Mouse (Mus musculus) embryonic facial prominence, embryonic 12.5 days (tissue): ENCODE measurements around the gene Zbtb16. TPM values are rescaled to one million over a fixed set of nuclear protein-coding genes. Genes with fewer than 3 reads are reported as not detected.

ENCODE experiments used
- ATAC-seq: fragments of 200-750 bp; cut with Nextera tagmentation; 2 replicates; pipeline ENCODE4 v1.8.0; 2017; ENCODE audit not compliant: insufficient number of reproducible peaks, insufficient read depth, low FRiP score, low TSS enrichment
- H3K27ac ChIP-seq: fragments of 300-500 bp; sonication (generic); 2 replicates; pipeline ENCODE4 v1.5.1; 2016; ENCODE audit warnings: mild to moderate bottlenecking
- H3K27me3 ChIP-seq: fragments of 300-500 bp; sonication (generic); 2 replicates; pipeline ENCODE4 v1.6.1; 2016; ENCODE audit warnings: mild to moderate bottlenecking, moderate library complexity
- H3K36me3 ChIP-seq: fragments of 300-500 bp; sonication (generic); 2 replicates; pipeline ENCODE4 v1.6.1; 2016; ENCODE audit warnings: mild to moderate bottlenecking
- H3K4me1 ChIP-seq: fragments of 300-500 bp; sonication (generic); 2 replicates; pipeline ENCODE4 v1.6.1; 2016
- H3K4me2 ChIP-seq: fragments of 300-500 bp; sonication (generic); replicated peaks from 2 replicates; pipeline ENCODE4 v1.6.1; 2016; ENCODE audit warnings: mild to moderate bottlenecking, moderate library complexity
- H3K4me3 ChIP-seq: fragments of 300-500 bp; sonication (generic); 2 replicates; pipeline ENCODE4 v1.5.1; 2016; ENCODE audit warnings: mild to moderate bottlenecking
- H3K9ac ChIP-seq: fragments of 300-500 bp; sonication (generic); 2 replicates; pipeline ENCODE4 v1.6.1; 2016; ENCODE audit warnings: mild to moderate bottlenecking, moderate library complexity
- H3K9me3 ChIP-seq: fragments of 300-500 bp; sonication (generic); 2 replicates; pipeline ENCODE4 v1.6.1; 2016; ENCODE audit warnings: mild to moderate bottlenecking, moderate library complexity
- WGBS: fragments of 180-500 bp; shearing (Covaris S2); methylation state at CpG from one replicate; pipeline ENCODE4 v1.1.7; 2016; 5-methylcytosine and 5-hydroxymethylcytosine counted together
- polyA plus RNA-seq: library from polyadenylated mRNA; unstranded; fragments of >200 nt; fragmentation: Nextera tagmentation; extraction: Ambion mirVana; gene quantifications from 2 replicates; pipeline ENCODE4 v1.2.1, GENCODE M21; 2016

Gene Zbtb16
- polyA plus RNA-seq, result 4.1 and 5.2 TPM in 2 replicates

DNA sequence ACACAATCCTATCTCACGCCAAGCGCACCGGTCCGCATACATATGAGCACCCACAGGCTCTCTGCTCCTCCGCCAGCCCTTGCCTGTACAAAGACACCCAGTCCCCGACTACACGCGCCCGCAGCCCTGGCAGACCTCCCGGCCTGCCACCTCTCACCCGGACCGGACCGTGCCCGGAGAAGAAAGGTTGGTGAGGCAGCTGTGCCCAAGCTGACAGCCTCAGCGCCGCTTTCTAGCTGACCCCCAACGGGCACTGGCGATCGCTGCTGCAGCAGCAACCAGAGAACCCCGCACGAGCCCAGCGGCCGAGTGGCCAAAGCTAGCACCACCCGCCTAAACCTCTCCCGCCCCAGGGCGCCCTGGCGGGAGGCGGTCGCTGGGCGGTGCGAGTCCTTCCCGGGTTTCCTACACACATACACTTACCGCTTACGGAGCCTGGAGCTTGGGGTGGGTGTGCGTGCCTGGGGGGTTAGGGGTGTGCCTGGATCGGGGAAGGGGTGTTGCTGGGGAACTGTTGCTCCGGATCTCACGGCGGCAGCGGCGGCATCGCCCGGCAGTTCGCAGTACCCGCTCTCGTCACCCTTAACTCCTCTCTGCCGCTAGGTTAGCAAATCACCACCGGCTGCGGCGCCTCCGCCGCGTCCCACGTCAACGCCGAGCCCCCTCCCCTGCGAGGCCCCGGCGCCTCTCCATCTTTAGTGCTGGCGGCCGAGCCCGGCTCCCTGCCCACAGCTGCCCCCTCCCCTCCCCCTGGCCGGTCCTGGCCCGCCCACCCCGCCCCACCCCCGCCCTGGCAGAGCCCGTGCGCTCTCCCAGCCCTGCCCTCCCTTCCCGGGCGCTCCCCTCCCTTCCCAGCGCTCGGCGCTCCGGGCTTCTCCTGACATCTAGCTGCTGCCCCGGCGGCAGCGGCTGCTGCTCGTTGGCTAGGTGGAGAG is at the start of gene Zbtb16:
Gene Zbtb16, minus strand, starts transcription at position 592 of the 935 bp plus-strand sequence.
- Histone ChIP-seq H3K27me3 (peaks cover 75% of the 10 kb centered on the region), H3K9ac (peak within 1 kb of the TSS; percentile 69), H3K4me1 (peaks cover 24% of the 10 kb centered on the region), H3K9me3 (no peaks in the 10 kb centered on the region), H3K36me3 (no peaks in the 10 kb centered on the region), H3K4me3 (peak within 1 kb of the TSS; percentile 60), H3K4me2 (peak within 1 kb of the TSS; percentile 96), H3K27ac (peak within 1 kb of the TSS; percentile 37; the same call in 1 of the 2 replicates)
- peak; percentile 79 for ATAC-seq
- WGBS, result under 1% methylated on average over 52 of the region's 78 CpGs

DNA sequence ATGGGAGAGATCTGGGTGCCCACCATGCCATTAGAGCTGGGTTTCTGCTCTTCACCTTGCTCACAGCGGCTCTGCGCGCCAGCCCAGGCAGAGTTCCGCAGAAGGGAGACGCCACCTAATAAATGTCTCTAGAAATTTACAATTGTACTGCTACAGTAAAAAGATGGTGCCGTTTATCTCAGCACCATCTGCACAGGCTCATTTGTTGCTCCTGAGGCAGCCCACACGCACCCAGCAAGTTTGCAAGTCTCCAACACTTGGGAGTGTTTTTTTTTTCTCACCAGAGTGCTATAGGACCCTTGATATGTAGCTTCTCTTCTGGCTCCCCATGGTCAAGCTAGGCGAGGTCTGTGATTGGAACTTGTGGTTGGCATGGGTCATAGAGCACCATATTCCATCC is 36.9 kb upstream of the Zbtb16 start:
- H3K4me1 ChIP-seq, result no peaks in the 10 kb centered on the region
- H3K27ac ChIP-seq, result no peak overlapping the region
- H3K27me3 ChIP-seq, result no peaks in the 10 kb centered on the region
- H3K9ac ChIP-seq, result no peak overlapping the region
- H3K9me3 ChIP-seq, result no peaks in the 10 kb centered on the region
- no peak overlapping the region for H3K4me3 ChIP-seq
- H3K36me3 ChIP-seq, result no peaks in the 10 kb centered on the region
- no peak for ATAC-seq
- WGBS, result 93% methylated on average over 8 of the region's 8 CpGs
- H3K4me2 ChIP-seq, result no peak overlapping the region

DNA sequence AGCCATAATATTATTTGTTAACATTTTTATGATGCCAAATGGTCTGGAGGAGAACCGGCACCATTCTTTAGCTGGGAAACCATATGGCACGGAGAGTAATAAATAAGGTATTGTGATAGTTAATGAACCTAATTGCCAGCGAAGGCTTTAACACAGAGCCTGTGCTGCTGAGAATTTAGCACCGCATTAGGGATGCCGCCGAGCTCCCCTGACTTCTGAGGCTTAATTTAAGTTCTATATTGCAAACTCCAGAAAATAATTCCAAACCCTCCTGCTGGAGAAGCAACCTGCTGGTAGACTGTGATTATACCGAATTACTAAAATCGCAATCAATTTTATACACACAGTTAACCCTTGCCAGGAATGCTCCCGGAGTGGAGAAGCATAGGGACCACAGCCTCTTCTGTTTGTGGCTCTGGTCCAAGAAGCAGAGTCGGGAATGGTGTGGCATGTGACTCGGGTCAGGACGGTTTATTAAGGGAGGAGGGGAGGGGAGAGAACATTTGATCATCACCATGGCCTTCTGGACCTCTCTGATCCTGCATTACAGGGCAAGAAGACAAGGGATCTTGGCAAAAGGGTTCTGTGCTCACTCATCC is 30.6 kb upstream of the Zbtb16 start:
- ATAC-seq, result no peak
- Histone ChIP-seq H3K9me3 (no peaks in the 10 kb centered on the region), H3K27ac (no peak overlapping the region), H3K36me3 (no peaks in the 10 kb centered on the region), H3K4me1 (peaks cover 7% of the 10 kb centered on the region; the same call in 1 of the 2 replicates), H3K4me2 (no peak overlapping the region), H3K27me3 (no peaks in the 10 kb centered on the region), H3K9ac (no peak overlapping the region), H3K4me3 (no peak overlapping the region)
- WGBS, result 69% methylated on average over 12 of the region's 12 CpGs

DNA sequence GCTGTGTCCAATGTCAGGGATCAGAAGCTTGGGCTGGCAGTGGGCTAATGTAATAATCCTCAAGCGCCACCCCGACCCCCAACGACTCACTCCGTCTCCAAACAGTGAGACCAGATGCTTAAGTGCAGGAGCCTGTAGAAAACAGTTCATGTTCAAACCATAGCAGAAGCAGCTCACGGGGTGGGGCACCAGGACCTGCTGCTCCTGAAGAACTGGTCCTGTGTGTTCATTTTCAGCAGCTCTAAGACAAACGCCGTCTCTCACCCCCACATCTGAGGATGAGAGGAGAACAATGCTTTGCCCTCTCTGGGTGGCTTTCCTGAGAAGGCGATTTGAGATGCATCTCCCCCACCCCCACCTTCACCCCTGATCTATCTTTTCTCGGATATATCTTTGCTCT is 29.2 kb upstream of the Zbtb16 start:
- Histone ChIP-seq H3K27ac (no peak overlapping the region), H3K4me3 (no peak overlapping the region), H3K27me3 (no peaks in the 10 kb centered on the region), H3K4me2 (no peak overlapping the region), H3K9me3 (no peaks in the 10 kb centered on the region), H3K9ac (no peak overlapping the region), H3K36me3 (no peaks in the 10 kb centered on the region), H3K4me1 (peaks cover 7% of the 10 kb centered on the region; the same call in 1 of the 2 replicates)
- 41% methylated on average over 9 of the region's 9 CpGs for WGBS
- no peak for ATAC-seq

DNA sequence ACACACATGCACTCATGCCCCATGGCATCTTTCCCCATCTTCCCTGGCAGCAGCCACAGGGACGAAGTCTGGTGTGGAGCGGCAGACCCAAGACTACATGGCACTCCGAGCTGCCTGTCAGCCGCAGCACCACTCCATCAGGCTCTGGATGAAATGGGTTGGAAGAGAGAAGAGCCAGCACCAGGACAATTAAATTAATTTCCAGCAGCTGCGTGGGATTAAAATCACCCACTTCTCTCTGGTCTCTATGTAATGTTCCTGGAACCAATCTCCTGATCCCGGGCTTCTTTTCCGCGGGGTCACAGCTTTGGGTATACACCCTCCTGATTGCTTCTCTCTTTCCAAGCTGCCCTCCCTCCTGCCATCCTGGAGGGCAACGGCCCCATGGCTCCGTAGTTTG is 25.5 kb upstream of the Zbtb16 start:
- Histone ChIP-seq H3K4me2 (no peak overlapping the region), H3K4me1 (no peaks in the 10 kb centered on the region; the same call in 1 of the 2 replicates), H3K27ac (no peak overlapping the region), H3K9me3 (no peaks in the 10 kb centered on the region), H3K9ac (no peak overlapping the region), H3K36me3 (no peaks in the 10 kb centered on the region), H3K4me3 (no peak overlapping the region), H3K27me3 (no peaks in the 10 kb centered on the region)
- no peak for ATAC-seq
- 75% methylated on average over 10 of the region's 10 CpGs for WGBS

DNA sequence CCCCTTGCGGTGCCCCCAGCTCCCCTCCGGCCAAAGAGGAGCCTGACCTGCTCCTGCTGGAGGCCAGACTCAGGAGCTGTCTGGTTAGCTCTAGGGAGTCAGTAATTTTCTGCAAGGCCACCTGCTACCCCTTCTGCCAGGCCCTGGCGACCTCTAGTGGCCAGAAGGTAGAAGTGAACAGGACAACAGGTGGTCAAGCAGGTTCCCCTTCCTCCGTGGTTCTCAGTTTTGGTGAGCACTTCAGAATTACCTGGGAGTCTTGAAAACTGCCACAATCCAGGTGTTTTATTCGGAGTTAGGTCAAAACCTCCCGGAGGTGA is 24.5 kb upstream of the Zbtb16 start:
- no peaks in the 10 kb centered on the region for H3K9me3 ChIP-seq
- no peaks in the 10 kb centered on the region for H3K4me1 ChIP-seq
- H3K36me3 ChIP-seq, result no peaks in the 10 kb centered on the region
- 3% methylated on average over 6 of the region's 6 CpGs for WGBS
- no peak overlapping the region for H3K4me3 ChIP-seq
- no peak overlapping the region for H3K27ac ChIP-seq
- no peak overlapping the region for H3K4me2 ChIP-seq
- H3K9ac ChIP-seq, result no peak overlapping the region
- no peaks in the 10 kb centered on the region for H3K27me3 ChIP-seq
- ATAC-seq, result no peak

DNA sequence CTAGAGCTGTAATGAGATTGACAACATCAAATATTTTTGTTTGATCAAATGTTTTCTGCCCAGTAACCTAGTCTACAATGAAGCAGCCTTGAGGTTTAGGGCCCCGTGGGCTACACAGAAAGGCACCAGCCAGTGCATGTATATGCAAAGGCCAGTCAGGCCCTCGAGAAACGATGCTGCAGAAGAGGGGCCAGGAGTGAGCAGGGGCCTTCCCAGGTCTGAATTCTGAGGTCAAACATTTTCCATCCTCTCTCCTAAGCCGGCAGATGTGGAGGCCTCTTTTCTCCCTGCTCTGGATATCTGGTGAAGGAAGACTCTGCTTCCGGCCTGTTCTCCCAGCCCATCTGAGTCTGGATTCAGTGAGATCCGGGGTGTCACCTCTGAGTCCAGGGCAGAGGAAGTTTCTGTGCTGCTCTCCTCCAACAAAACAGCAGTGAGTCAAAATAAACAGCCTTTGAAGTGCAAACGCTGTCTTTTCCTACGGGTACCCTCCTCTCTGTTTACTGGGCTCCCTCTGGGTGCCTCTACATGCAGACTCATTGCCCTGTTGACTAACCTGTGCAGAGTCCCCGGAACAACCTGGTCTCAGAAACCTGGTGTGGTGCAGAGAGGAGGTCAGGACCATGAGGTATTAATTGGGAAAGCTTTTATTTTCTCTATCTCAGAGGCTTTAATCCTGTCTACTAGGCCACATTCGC is 24.0 kb upstream of the Zbtb16 start:
- Histone ChIP-seq H3K36me3 (no peaks in the 10 kb centered on the region), H3K27ac (no peak overlapping the region), H3K9ac (no peak overlapping the region)

DNA sequence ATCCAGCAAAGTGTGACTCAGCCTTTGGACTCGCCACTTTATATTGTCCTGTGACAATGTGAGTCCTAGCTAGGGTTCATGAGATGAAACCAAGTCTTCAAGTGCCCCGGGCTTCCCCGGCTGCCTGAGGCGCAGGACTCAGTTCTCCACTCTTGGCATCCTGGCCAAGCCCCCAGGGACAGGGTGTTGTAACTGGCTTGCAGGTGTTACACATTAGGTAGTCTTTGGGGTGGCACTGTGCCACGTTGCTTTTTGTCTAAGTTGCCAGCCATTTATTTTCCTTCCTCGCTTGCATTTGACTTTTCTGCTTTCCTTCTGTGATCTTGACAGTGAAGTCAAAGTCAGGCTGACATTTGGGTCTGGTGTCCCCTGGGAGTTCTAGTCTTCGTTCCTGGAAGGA is 21.9 kb upstream of the Zbtb16 start:
- ATAC-seq, result no peak
- Histone ChIP-seq H3K27me3 (no peaks in the 10 kb centered on the region), H3K4me2 (no peak overlapping the region), H3K4me3 (no peak overlapping the region), H3K9me3 (no peaks in the 10 kb centered on the region), H3K36me3 (no peaks in the 10 kb centered on the region), H3K27ac (no peak overlapping the region), H3K9ac (no peak overlapping the region), H3K4me1 (no peaks in the 10 kb centered on the region)
- WGBS, result 74% methylated on average over 7 of the region's 7 CpGs

More for the DNA sequence above, 24.0 kb upstream of the Zbtb16 start:
- H3K4me3 ChIP-seq, result no peak overlapping the region
- H3K27me3 ChIP-seq, result no peaks in the 10 kb centered on the region
- no peaks in the 10 kb centered on the region for H3K4me1 ChIP-seq
- H3K9me3 ChIP-seq, result no peaks in the 10 kb centered on the region
- 21% methylated on average over 10 of the region's 10 CpGs for WGBS
- no peak for ATAC-seq
- no peak overlapping the region for H3K4me2 ChIP-seq

DNA sequence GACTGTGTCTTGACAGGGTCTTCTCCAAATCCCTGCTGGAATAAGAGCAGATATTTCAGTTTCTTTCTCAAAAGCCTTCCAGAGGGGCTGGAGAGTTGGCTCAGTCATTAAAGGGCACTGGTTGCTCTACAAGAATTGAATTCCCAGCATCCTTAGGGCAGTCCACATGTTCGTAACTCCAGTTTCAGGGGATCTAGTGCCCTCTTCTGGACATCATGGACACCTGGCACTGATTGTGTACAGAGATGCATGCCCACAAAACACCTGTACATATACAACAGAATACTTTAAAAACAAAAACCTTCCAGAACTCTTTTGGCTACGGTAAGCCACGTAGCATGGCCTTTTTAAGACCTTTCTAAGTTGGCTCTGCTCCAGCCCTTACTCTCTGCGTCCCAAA is 20.2 kb upstream of the Zbtb16 start:
- Histone ChIP-seq H3K9me3 (no peaks in the 10 kb centered on the region), H3K9ac (no peak overlapping the region), H3K4me1 (no peaks in the 10 kb centered on the region), H3K4me3 (no peak overlapping the region), H3K4me2 (no peak overlapping the region), H3K36me3 (no peaks in the 10 kb centered on the region), H3K27ac (no peak overlapping the region), H3K27me3 (no peaks in the 10 kb centered on the region)
- 85% methylated on average over 4 of the region's 4 CpGs for WGBS
- ATAC-seq, result no peak

DNA sequence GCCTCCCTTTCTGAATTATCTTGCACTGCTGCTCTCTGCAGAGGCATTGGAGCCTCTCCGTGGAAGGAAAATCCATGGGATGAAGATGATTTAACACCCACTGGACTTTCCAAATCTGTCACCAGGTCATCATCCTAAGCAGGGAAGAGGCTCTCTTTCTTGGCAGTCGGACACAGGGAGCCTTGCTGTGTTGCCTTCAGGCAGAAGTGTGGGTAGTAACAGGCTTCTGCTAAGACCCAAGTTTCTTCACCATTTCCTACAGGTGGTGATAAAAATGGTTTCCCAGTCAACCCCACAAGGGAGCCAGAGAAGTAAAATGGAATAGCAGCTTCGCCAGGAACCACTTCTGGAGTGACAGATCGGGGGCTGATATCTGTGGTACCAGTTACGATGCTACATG is 13.5 kb upstream of the Zbtb16 start:
- ATAC-seq, result no peak
- no peak overlapping the region for H3K27ac ChIP-seq
- H3K4me1 ChIP-seq, result 0 out of 2 replicates have a peak, but pooled peaks cover 3% of the 10 kb centered on the region
- 87% methylated on average over 5 of the region's 5 CpGs for WGBS
- H3K27me3 ChIP-seq, result no peaks in the 10 kb centered on the region
- H3K36me3 ChIP-seq, result no peaks in the 10 kb centered on the region
- no peak overlapping the region for H3K9ac ChIP-seq
- H3K4me2 ChIP-seq, result no peak overlapping the region
- no peak overlapping the region for H3K4me3 ChIP-seq
- H3K9me3 ChIP-seq, result no peaks in the 10 kb centered on the region

DNA sequence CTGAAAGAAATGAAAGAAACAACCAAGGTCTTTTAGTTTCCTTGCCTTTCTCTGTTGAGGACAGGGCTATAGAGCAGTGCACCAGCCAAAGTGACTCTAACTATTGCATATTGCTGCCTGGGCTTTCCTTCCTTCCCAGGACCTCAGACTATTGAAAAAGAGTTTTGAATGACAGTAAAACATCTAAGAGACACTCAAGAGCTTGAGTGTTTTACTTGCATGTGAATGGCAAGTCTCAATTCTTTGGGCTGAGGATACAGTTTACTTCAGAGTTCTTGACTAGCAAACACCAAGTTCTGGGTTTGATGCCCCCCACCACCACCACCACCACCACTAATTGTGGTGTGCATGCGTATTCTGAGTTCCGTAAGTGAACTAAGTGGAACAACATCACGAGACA is 3.5 kb upstream of the Zbtb16 start:
- H3K36me3 ChIP-seq, result no peaks in the 10 kb centered on the region
- no peak for ATAC-seq
- no peak overlapping the region for H3K4me3 ChIP-seq
- 93% methylated on average over 3 of the region's 3 CpGs for WGBS
- H3K9ac ChIP-seq, result no peak overlapping the region
- no peak overlapping the region for H3K27ac ChIP-seq
- no peaks in the 10 kb centered on the region for H3K9me3 ChIP-seq
- H3K27me3 ChIP-seq, result peaks cover 40% of the 10 kb centered on the region
- H3K4me1 ChIP-seq, result peaks cover 24% of the 10 kb centered on the region
- H3K4me2 ChIP-seq, result no peak overlapping the region
